Mouse (Mus musculus): Measurements from ENCODE around the gene Bloc1s4. TPM values are rescaled to one million over a fixed set of nuclear protein-coding genes. Genes with fewer than 3 reads are reported as not detected.

The Bloc1s4 gene
- polyA plus RNA-seq, 1 experiment from 2014 or later = 19.7 TPM

GRCm38 (mm10) chr5:36776021-36776575 lies 27.6 kb upstream of the Bloc1s4 start:
- Histone ChIP-seq H3K9ac (ENCODE audit: low read length) (no peak overlapping the region), H3K4me2 (ENCODE audit: low read depth, low read length) (no peak overlapping the region), H3K9me3 (ENCODE audit: control insufficient read depth, low read length) (no peaks in the 10 kb centered on the region; the same call in 1 of the 2 replicates), H3K4me3 (ENCODE audit: low read length) (no peak overlapping the region), H3K4me1 (replicated peaks; ENCODE audit: control insufficient read depth, insufficient read depth, low read length) (no peaks in the 10 kb centered on the region), H3K27ac (ENCODE audit: low read length) (no peak overlapping the region), H3K27me3 (ENCODE audit: control insufficient read depth, insufficient read depth, low read depth, low read length) (no peaks in the 10 kb centered on the region), H3K36me3 (ENCODE audit: control insufficient read depth, insufficient read depth, low read length) (no peaks in the 10 kb centered on the region)
- 23% methylated on average over 9 of the region's 9 CpGs for WGBS
- ATAC-seq (ENCODE audit: low read depth) = no peak

GRCm38 (mm10) chr5:36775317-36775716 lies 26.9 kb upstream of the Bloc1s4 start:
- Histone ChIP-seq H3K4me1 (replicated peaks; ENCODE audit: control insufficient read depth, insufficient read depth, low read length) (no peaks in the 10 kb centered on the region), H3K27ac (ENCODE audit: low read length) (no peak overlapping the region), H3K27me3 (ENCODE audit: control insufficient read depth, insufficient read depth, low read depth, low read length) (no peaks in the 10 kb centered on the region), H3K9me3 (ENCODE audit: control insufficient read depth, low read length) (no peaks in the 10 kb centered on the region; the same call in 1 of the 2 replicates), H3K36me3 (ENCODE audit: control insufficient read depth, insufficient read depth, low read length) (no peaks in the 10 kb centered on the region), H3K4me3 (ENCODE audit: low read length) (no peak overlapping the region), H3K4me2 (ENCODE audit: low read depth, low read length) (no peak overlapping the region), H3K9ac (ENCODE audit: low read length) (no peak overlapping the region)
- whole genome bisulfite sequencing = 56% methylated on average over 2 of the region's 2 CpGs
- no peak for ATAC-seq (ENCODE audit: low read depth)

DNA sequence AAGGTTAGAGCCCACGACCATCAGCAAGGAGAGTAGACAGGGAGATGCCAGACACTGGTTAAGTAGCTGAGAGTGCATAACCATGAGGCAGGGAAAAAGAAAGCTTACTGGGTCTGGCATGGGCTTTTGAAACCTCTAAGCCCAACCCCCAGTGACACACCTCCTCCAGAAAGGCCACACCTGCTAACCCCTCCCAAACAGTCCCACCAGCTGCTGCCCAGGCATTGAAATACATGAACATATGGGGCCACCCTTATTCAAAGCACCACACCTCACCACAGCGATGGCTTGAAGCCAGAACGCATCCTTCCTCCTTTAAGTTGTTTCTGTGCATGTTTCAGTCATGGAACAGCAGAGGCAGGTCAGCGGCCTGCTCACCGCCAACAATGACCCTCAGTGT lies 24.1 kb upstream of the Bloc1s4 start:
- no peak overlapping the region for H3K9ac ChIP-seq (ENCODE audit: low read length)
- no peaks in the 10 kb centered on the region for H3K36me3 ChIP-seq (ENCODE audit: control insufficient read depth, insufficient read depth, low read length)
- no peaks in the 10 kb centered on the region for H3K27me3 ChIP-seq (ENCODE audit: control insufficient read depth, insufficient read depth, low read depth, low read length)
- no peak overlapping the region for H3K4me2 ChIP-seq (ENCODE audit: low read depth, low read length)
- no peak overlapping the region for H3K4me3 ChIP-seq (ENCODE audit: low read length)
- 86% methylated on average over 5 of the region's 5 CpGs for WGBS
- no peak for ATAC-seq (ENCODE audit: low read depth)
- H3K9me3 ChIP-seq (ENCODE audit: control insufficient read depth, low read length) = no peaks in the 10 kb centered on the region
- no peaks in the 10 kb centered on the region for H3K4me1 ChIP-seq (replicated peaks; ENCODE audit: control insufficient read depth, insufficient read depth, low read length)
- no peak overlapping the region for H3K27ac ChIP-seq (ENCODE audit: low read length)

DNA sequence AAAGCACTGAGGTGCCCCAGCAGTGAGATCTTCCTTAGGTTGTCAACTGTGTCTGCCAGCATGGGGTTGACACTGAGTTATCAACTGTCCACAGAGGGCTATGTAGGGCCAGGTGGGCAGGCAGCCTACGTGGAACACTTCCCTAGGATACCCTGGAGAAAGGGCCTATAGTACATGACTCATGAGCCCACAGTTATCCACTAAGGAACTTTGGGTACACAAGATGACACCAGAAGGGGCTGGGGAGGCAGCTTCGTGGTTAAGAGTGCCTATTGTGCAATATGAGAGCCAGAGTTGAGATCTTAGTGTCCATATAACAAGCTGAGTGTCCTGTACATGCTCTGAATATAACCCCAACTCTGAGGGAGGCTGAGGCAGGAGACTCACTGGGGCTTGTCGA lies 21.2 kb upstream of the Bloc1s4 start:
- H3K9me3 ChIP-seq (ENCODE audit: control insufficient read depth, low read length) = no peaks in the 10 kb centered on the region

DNA sequence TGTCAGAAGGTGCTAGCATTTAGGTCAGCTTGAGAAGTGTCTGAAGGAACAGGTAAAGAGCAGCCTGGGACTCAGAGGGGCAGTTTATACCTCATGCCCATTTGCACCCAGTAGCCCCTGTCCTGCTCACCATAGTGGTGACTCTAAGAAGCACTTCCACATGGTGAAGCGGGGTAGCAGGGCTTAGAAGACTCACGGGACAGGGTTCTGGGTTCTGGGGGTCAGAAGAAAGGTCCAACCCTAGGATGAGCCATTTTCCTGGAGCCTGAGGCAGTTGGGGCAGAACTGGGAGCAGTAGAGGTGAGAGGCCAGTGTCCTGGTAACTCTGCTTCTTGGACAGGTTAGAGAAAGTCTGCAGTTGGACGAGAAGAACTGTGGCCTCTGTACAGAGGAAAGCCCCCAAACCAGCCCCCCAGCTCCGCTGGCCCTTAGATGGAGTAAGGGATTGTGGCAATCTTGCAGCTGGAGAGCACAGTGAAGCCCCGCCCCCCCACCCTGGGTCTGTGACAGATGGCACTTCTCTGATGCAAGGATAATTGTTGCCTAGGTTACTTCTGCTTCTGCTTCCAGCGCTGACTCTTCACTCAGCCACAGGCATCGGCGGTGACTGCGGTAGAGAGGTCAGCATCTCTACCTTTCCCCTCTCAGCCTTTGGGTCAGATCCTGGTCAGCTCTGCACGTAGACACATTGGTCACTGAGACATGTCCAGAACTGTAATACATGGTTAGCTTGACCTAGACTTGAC lies 18.7 kb upstream of the Bloc1s4 start:
- H3K4me2 ChIP-seq (ENCODE audit: low read depth, low read length) = no peak overlapping the region
- 0 out of 2 replicates have a peak, but pooled peaks have one; percentile 36 for ATAC-seq (ENCODE audit: low read depth)
- no peak overlapping the region for H3K9ac ChIP-seq (ENCODE audit: low read length)
- H3K27ac ChIP-seq (ENCODE audit: low read length) = no peak overlapping the region
- no peaks in the 10 kb centered on the region for H3K36me3 ChIP-seq (ENCODE audit: control insufficient read depth, insufficient read depth, low read length)
- no peaks in the 10 kb centered on the region for H3K9me3 ChIP-seq (ENCODE audit: control insufficient read depth, low read length)
- WGBS = 27% methylated on average over 10 of the region's 10 CpGs
- H3K4me1 ChIP-seq (replicated peaks; ENCODE audit: control insufficient read depth, insufficient read depth, low read length) = no peaks in the 10 kb centered on the region
- no peak overlapping the region for H3K4me3 ChIP-seq (ENCODE audit: low read length)
- H3K27me3 ChIP-seq (ENCODE audit: control insufficient read depth, insufficient read depth, low read depth, low read length) = no peaks in the 10 kb centered on the region

More for the DNA sequence above, 21.2 kb upstream of the Bloc1s4 start:
- Histone ChIP-seq H3K9ac (ENCODE audit: low read length) (no peak overlapping the region), H3K4me3 (ENCODE audit: low read length) (no peak overlapping the region), H3K36me3 (ENCODE audit: control insufficient read depth, insufficient read depth, low read length) (no peaks in the 10 kb centered on the region), H3K4me2 (ENCODE audit: low read depth, low read length) (no peak overlapping the region), H3K27me3 (ENCODE audit: control insufficient read depth, insufficient read depth, low read depth, low read length) (no peaks in the 10 kb centered on the region), H3K27ac (ENCODE audit: low read length) (no peak overlapping the region), H3K4me1 (replicated peaks; ENCODE audit: control insufficient read depth, insufficient read depth, low read length) (no peaks in the 10 kb centered on the region)
- WGBS = 52% methylated on average over 3 of the region's 3 CpGs
- ATAC-seq (ENCODE audit: low read depth) = no peak

DNA sequence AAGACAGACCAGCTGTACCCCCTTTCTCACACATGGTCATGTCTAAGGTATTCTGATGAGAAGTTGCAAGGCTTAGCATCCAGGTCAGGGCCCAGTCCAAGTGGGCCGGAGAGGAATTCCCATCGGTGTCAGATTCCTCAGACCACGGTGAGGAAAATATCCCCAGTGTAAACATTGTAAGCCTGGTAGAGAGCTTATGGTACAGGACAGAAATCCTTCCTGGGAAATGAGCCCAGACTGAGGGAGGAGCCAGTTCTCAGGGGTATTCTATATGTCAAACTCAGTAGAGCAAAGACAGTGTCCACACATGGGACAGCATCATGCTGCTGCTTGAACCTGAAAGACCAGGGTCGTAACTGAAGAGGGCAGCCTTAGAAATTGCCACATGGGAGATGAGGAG lies 11.4 kb upstream of the Bloc1s4 start:
- H3K9ac ChIP-seq (ENCODE audit: low read length) = no peak overlapping the region
- no peaks in the 10 kb centered on the region for H3K27me3 ChIP-seq (ENCODE audit: control insufficient read depth, insufficient read depth, low read depth, low read length)
- no peak for ATAC-seq (ENCODE audit: low read depth)

GRCm38 (mm10) chr5:36757033-36757432 lies 8.6 kb upstream of the Bloc1s4 start:
- Histone ChIP-seq H3K27ac (ENCODE audit: low read length) (no peak overlapping the region), H3K36me3 (ENCODE audit: control insufficient read depth, insufficient read depth, low read length) (no peaks in the 10 kb centered on the region), H3K4me2 (ENCODE audit: low read depth, low read length) (no peak overlapping the region), H3K9me3 (ENCODE audit: control insufficient read depth, low read length) (no peaks in the 10 kb centered on the region), H3K4me1 (replicated peaks; ENCODE audit: control insufficient read depth, insufficient read depth, low read length) (no peaks in the 10 kb centered on the region), H3K4me3 (ENCODE audit: low read length) (no peak overlapping the region), H3K27me3 (ENCODE audit: control insufficient read depth, insufficient read depth, low read depth, low read length) (no peaks in the 10 kb centered on the region), H3K9ac (ENCODE audit: low read length) (no peak overlapping the region)
- no peak for ATAC-seq (ENCODE audit: low read depth)
- 71% methylated on average over 5 of the region's 5 CpGs for WGBS

More for the DNA sequence above, 11.4 kb upstream of the Bloc1s4 start:
- H3K27ac ChIP-seq (ENCODE audit: low read length) = no peak overlapping the region
- no peak overlapping the region for H3K4me3 ChIP-seq (ENCODE audit: low read length)
- WGBS = 14% methylated on average over 4 of the region's 4 CpGs
- H3K9me3 ChIP-seq (ENCODE audit: control insufficient read depth, low read length) = no peaks in the 10 kb centered on the region
- no peaks in the 10 kb centered on the region for H3K36me3 ChIP-seq (ENCODE audit: control insufficient read depth, insufficient read depth, low read length)
- no peak overlapping the region for H3K4me2 ChIP-seq (ENCODE audit: low read depth, low read length)
- H3K4me1 ChIP-seq (replicated peaks; ENCODE audit: control insufficient read depth, insufficient read depth, low read length) = no peaks in the 10 kb centered on the region

DNA sequence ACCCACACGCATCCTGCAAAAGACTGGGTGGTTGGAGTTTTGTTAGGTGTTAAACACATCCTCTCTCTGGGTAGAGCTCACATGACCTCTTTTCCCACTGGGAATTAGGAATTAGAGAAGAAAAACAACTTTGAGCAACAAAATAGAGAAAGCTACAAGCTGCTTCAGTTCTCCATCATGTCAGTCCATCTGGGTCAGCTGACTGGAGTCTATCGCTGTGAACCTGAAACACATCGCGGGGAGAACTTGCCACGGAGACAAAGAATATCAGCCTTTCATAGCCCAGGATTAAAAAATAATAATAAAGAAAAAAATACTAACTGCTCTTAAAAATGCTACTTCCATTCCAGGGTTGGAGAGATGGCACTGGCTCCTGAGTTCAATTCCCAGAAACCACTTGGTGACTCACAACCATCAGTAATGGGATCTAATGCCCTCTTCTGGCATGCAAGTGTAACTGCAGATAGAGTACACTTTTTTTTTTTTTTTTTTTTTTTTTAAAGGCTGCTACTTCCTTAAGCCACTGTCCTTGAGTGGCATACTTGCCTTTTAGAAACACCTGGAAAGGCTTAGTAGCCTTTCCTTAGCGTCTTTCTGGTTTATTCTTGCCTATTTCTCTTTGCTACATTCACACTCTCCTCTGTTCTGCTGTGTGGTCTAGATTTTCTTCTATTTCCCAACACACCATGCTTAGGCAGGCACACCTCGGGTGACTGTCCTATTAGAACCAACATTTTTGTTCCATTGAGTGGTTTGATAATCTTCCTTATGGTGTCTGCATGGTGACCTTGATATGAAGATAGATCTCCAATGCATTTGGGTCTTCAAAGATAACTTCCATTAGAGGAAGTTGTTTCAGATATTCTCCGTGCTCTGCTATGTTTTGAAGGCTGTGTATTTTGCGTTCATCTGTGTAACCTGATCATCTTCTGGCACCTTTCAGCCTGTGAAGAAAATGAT lies 1.9 kb upstream of the Bloc1s4 start:
- Histone ChIP-seq H3K4me3 (ENCODE audit: low read length) (no peak overlapping the region), H3K9ac (ENCODE audit: low read length) (no peak overlapping the region)

More for the DNA sequence above, 1.9 kb upstream of the Bloc1s4 start:
- Histone ChIP-seq H3K36me3 (ENCODE audit: control insufficient read depth, insufficient read depth, low read length) (no peaks in the 10 kb centered on the region), H3K4me1 (replicated peaks; ENCODE audit: control insufficient read depth, insufficient read depth, low read length) (peaks cover 14% of the 10 kb centered on the region), H3K4me2 (ENCODE audit: low read depth, low read length) (no peak overlapping the region), H3K27ac (ENCODE audit: low read length) (no peak overlapping the region), H3K27me3 (ENCODE audit: control insufficient read depth, insufficient read depth, low read depth, low read length) (no peaks in the 10 kb centered on the region), H3K9me3 (ENCODE audit: control insufficient read depth, low read length) (no peaks in the 10 kb centered on the region)
- no peak for ATAC-seq (ENCODE audit: low read depth)
- WGBS = 71% methylated on average over 9 of the region's 9 CpGs

Data from lung, embryonic 16.5 days (tissue).